Mouse (Mus musculus) small intestine, adult 2 months (tissue): Measurements from ENCODE around the gene Ptges2.

Experiments
- CTCF ChIP-seq: fragments of 200-500 bp; IDR thresholded peaks from 2 replicates; pipeline ENCODE4 v1.5.1; 2012; ENCODE audit warnings: low read depth, mild to moderate bottlenecking, control low read depth, inconsistent platforms, low read length, moderate library complexity, mixed read lengths; ENCODE audit not compliant: insufficient replicate concordance, insufficient read length; ENCODE audit errors: extremely low read depth
- POLR2A ChIP-seq: fragments of 200-500 bp; IDR thresholded peaks from 2 replicates; pipeline ENCODE4 v1.6.1; 2012; ENCODE audit warnings: low read depth, mild to moderate bottlenecking, control low read depth, inconsistent platforms, low read length, moderate library complexity

- TF ChIP-seq CTCF (no peak), POLR2A (no peak)
These were observed 29.1 kb downstream of the Ptges2 start for GRCm38 (mm10) chr2:32424796-32425195.
